Comparison of ENCODE assay signal across 8 mouse cellular contexts in the genomic region with DNA sequence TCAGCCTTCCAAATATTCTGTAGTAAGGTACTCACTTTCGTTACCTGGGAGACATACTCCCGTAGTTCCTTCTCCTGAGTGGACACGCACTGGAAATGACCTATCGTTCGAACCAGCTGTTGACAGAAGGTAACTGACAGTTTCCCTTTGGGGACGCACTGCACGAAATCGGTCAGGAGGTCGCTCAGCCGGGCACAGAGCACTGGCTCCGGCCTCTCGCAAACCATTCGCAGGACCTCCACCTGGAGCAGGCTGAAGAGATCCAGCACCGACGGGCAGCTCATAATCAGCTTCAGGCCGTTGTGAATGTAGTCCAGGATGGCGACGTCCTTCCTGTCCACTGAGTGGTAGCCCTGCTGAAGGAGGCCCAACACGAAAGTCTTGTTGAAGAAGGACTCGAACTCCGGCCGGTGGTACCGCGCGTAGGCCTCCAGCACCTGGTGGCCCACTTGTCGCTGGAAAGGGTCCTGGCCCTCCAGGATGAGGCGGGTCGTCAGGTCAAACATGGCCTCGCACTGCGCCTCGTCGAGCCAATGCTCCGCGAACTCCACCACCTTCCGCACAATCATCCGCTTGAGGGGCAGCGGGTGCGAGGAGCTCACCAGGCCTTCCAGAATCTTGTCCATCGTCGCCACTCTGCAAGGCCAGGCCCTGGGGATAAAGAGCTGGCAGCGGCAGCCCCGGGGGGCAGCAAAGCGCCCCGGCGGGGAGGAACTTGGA. TPM values are rescaled to one million over a fixed set of nuclear protein-coding genes. Genes with fewer than 3 reads are reported as not detected.
DNase-seq lines count a peak whose midpoint lies in the region; ATAC-seq and TF ChIP-seq lines count a peak whose summit lies in the region.

No protein-coding gene starts in this region.

- peaks cover 19% of the 10 kb centered on the region for H3K4me1 ChIP-seq in heart, postnatal 0 days (ENCODE audit: control insufficient read depth, insufficient read depth)
- H3K4me1 ChIP-seq in liver, adult 2 months (ENCODE audit: control insufficient read depth, insufficient read depth, low read length), result peaks cover 7% of the 10 kb centered on the region

- TF ChIP-seq CTCF in heart, postnatal 0 days (IDR thresholded peaks at IDR 0.05; ENCODE audit: low read depth), result no peak
- TF ChIP-seq CTCF in liver, adult 2 months (IDR thresholded peaks at IDR 0.05; ENCODE audit: low read depth, low read length), result no peak

- TF ChIP-seq EP300 in heart, postnatal 0 days (IDR thresholded peaks at IDR 0.05; ENCODE audit: low read depth), result no peak

- H3K36me3 ChIP-seq in heart, postnatal 0 days (replicated peaks; ENCODE audit: control insufficient read depth, insufficient read depth, low read length), result peaks cover 7% of the 10 kb centered on the region
- peaks cover 10% of the 10 kb centered on the region for H3K36me3 ChIP-seq in liver, adult 2 months (ENCODE audit: control insufficient read depth, insufficient read depth, low read length)

- under 1% methylated on average over 44 of the region's 45 CpGs for WGBS in heart, postnatal 0 days
- WGBS in liver, adult 2 months, result under 1% methylated on average over 45 of the region's 45 CpGs

- no peaks in the 10 kb centered on the region for H3K9me3 ChIP-seq in heart, postnatal 0 days (replicated peaks; ENCODE audit: control insufficient read depth, low read length)

- ATAC-seq in heart, postnatal 0 days (ENCODE audit: insufficient read depth, low read depth), result 0 out of 2 replicates have a peak, but pooled peaks have one; percentile 0

- peak overlapping the region; percentile 93 for H3K27ac ChIP-seq in heart, postnatal 0 days (ENCODE audit: low read depth)
- H3K27ac ChIP-seq in liver, adult 2 months (replicated peaks; ENCODE audit: insufficient read depth, low read depth, low read length), result peak overlapping the region; percentile 80

- TF ChIP-seq POLR2A in liver, adult 2 months (IDR thresholded peaks at IDR 0.05; ENCODE audit: extremely low read depth, insufficient read depth, low read length), result no peak

- H3K27me3 ChIP-seq in heart, postnatal 0 days (ENCODE audit: control insufficient read depth, insufficient read depth, low read length), result no peaks in the 10 kb centered on the region
- H3K27me3 ChIP-seq in liver, adult 2 months (ENCODE audit: control insufficient read depth, insufficient read depth, low read length), result no peaks in the 10 kb centered on the region

- H3K9ac ChIP-seq in heart, postnatal 0 days (replicated peaks; ENCODE audit: low read depth, low read length), result peak overlapping the region; percentile 94
- peak overlapping the region; percentile 88 for H3K9ac ChIP-seq in liver, adult 2 months (ENCODE audit: low read depth, low read length)

- DNase-seq in adrenal gland, postnatal 10 days, result peak; percentile 44
- DNase-seq in adrenal gland, adult (ENCODE audit: inconsistent age in 2 of 2, low spot score in 1 of 2), result no peak
- DNase-seq in urinary bladder, adult 18-20 months (ENCODE audit: low spot score in 2 of 2), result peak; percentile 8 to 19
- no peak for DNase-seq in urinary bladder, postnatal 25 days (ENCODE audit: low spot score)
- no peak for DNase-seq in heart, postnatal 0 days (ENCODE audit: low spot score)
- peak; percentile 73 for DNase-seq in liver, adult 2 months (ENCODE audit: extremely low read depth, low read depth, low spot score)
- peak; percentile 37 for DNase-seq in naive thymus-derived CD4-positive, alpha-beta T cell, adult 2 months (ENCODE audit: low read depth)
- no peak for DNase-seq in layer of hippocampus, adult 8-10 months (ENCODE audit: low spot score in 2 of 2)

- peak overlapping the region; percentile 98 for H3K4me2 ChIP-seq in heart, postnatal 0 days (ENCODE audit: low read depth, low read length)

- peaks cover 23% of the 10 kb centered on the region; the same call in 1 of the 2 replicates for H3K79me2 ChIP-seq in liver, adult 2 months (ENCODE audit: control insufficient read depth, insufficient read depth, low read length)

- H3K4me3 ChIP-seq in heart, postnatal 0 days (ENCODE audit: low read depth, low read length), result peak overlapping the region; percentile 95
- H3K4me3 ChIP-seq in liver, adult 2 months (ENCODE audit: insufficient read depth, low read depth, low read length), result peak overlapping the region; percentile 91

RNA-seq across cellular contexts. Expression of gene Usp38, which starts 0.8 kb away (rescaled TPM):
- 10 to 100 TPM; 24.7 to 25.7 TPM for total RNA-seq in adrenal gland, postnatal 10 days (2021)
- 32.0 and 33.5 TPM in 2 replicates for total RNA-seq in heart, postnatal 0 days (2014; rRNA removed; ENCODE audit: low replicate concordance)
- polyA plus RNA-seq in heart, postnatal 0 days (2015; fragmentation: Nextera tagmentation; extraction: Ambion mirVana), result 9.2 and 11.1 TPM in 2 replicates
- 14.0 and 15.7 TPM in 2 replicates for total RNA-seq in liver, adult 2 months (2014; rRNA removed)
- 5.2 and 6.8 TPM in 2 replicates for polyA plus RNA-seq in liver, adult 2 months (2012; rRNA removed)
- total RNA-seq in layer of hippocampus, adult 8-10 months (2022), result 10 to 100 TPM; 21.5 to 25.2 (median 23.4) TPM

Comparison
In these comparisons a context has a peak if more than half of its experiments do, and no peak if none do; other contexts are left out.
1. DNase-seq: peak in adrenal gland, postnatal 10 days (single experiment), urinary bladder, adult 18-20 months (2 of 2), liver, adult 2 months (single experiment) and naive thymus-derived CD4-positive, alpha-beta T cell, adult 2 months (single experiment); none in adrenal gland, adult (0 of 2), urinary bladder, postnatal 25 days (single experiment), heart, postnatal 0 days (single experiment) and layer of hippocampus, adult 8-10 months (0 of 2).